Mouse (Mus musculus): ENCODE results near the gene Ankrd54.

Gene Ankrd54

GRCm38 (mm10) chr15:79075658-79076365, 13.1 kb upstream of the Ankrd54 start:
- DNase-seq (ENCODE audit: low spot score in 2 of 2) = no peak

- peak; percentile 71 to 85 for DNase-seq (ENCODE audit: low spot score in 2 of 2)
These were observed 12.3 kb upstream of the Ankrd54 start, which contains the start of gene Eif3l for GRCm38 (mm10) chr15:79074913-79075532. Gene Eif3l (plus strand): TSS chr15:79075179.

GRCm38 (mm10) chr15:79074446-79074845, 11.8 kb upstream of the Ankrd54 start:
- no peak for DNase-seq (ENCODE audit: low spot score in 2 of 2)

- DNase-seq (ENCODE audit: low spot score in 2 of 2) = no peak
These were observed 11.1 kb upstream of the Ankrd54 start for GRCm38 (mm10) chr15:79073752-79074151.

- DNase-seq (ENCODE audit: low spot score in 2 of 2) = no peak
These were observed 8.7 kb upstream of the Ankrd54 start for GRCm38 (mm10) chr15:79071117-79072039.

- DNase-seq (ENCODE audit: low spot score in 2 of 2) = no peak
These were observed 5.7 kb upstream of the Ankrd54 start for GRCm38 (mm10) chr15:79068416-79068815.

GRCm38 (mm10) chr15:79067631-79068030, 4.9 kb upstream of the Ankrd54 start:
- DNase-seq (ENCODE audit: low spot score in 2 of 2) = no peak

- DNase-seq (ENCODE audit: low spot score in 2 of 2) = no peak
These were observed 3.6 kb upstream of the Ankrd54 start for GRCm38 (mm10) chr15:79066276-79066675.

- DNase-seq (ENCODE audit: low spot score in 2 of 2) = no peak
These were observed 2.5 kb upstream of the Ankrd54 start for GRCm38 (mm10) chr15:79065086-79065770.

- DNase-seq (ENCODE audit: low spot score in 2 of 2) = no peak
These were observed 557 bp upstream of the Ankrd54 start for GRCm38 (mm10) chr15:79063160-79063740.

- no peak for DNase-seq (ENCODE audit: low spot score in 2 of 2)
These were observed 1.7 kb downstream of the Ankrd54 start for GRCm38 (mm10) chr15:79060887-79061565.

GRCm38 (mm10) chr15:79057850-79058249, 4.8 kb downstream of the Ankrd54 start:
- DNase-seq (ENCODE audit: low spot score in 2 of 2) = no peak

GRCm38 (mm10) chr15:79056601-79057000, 6.1 kb downstream of the Ankrd54 start:
- no peak for DNase-seq (ENCODE audit: low spot score in 2 of 2)

- DNase-seq (ENCODE audit: low spot score in 2 of 2) = no peak
These were observed 10.3 kb downstream of the Ankrd54 start for GRCm38 (mm10) chr15:79052366-79052765.

GRCm38 (mm10) chr15:79051461-79052360, 11.0 kb downstream of the Ankrd54 start:
- DNase-seq (ENCODE audit: low spot score in 2 of 2) = no peak

- DNase-seq (ENCODE audit: low spot score in 2 of 2) = no peak
These were observed 11.7 kb downstream of the Ankrd54 start for GRCm38 (mm10) chr15:79050964-79051363.

GRCm38 (mm10) chr15:79050160-79050845, 12.4 kb downstream of the Ankrd54 start:
- no peak for DNase-seq (ENCODE audit: low spot score in 2 of 2)

GRCm38 (mm10) chr15:79048186-79048585, 14.5 kb downstream of the Ankrd54 start:
- DNase-seq (ENCODE audit: low spot score in 2 of 2) = no peak

- no peak for DNase-seq (ENCODE audit: low spot score in 2 of 2)
These were observed 17.9 kb downstream of the Ankrd54 start for GRCm38 (mm10) chr15:79044837-79045236.
